Mouse (Mus musculus) limb, embryonic 12.5 days (tissue): ENCODE results near the gene Capza1. TPM values are rescaled to one million over a fixed set of nuclear protein-coding genes. Genes with fewer than 3 reads are reported as not detected.

Experiments
- polyA plus RNA-seq: library from polyadenylated mRNA; unstranded; fragments of >200 nt; fragmentation: Nextera tagmentation; extraction: Ambion mirVana; gene quantifications from 2 replicates; pipeline ENCODE4 v1.2.1, GENCODE M21; 2016

Capza1 gene
- polyA plus RNA-seq, 1 experiment from 2014 or later: 183 TPM

Other genes starting within 250 kb of the Capza1 start
- gene Slc16a1, start 225.8 kb downstream of the Capza1 start, polyA plus RNA-seq: 44.6 and 45.3 TPM in 2 replicates
- gene Ppm1j, start 83.4 kb downstream of the Capza1 start, polyA plus RNA-seq: 2.6 and 3.4 TPM in 2 replicates
- 0.24 and 0.85 TPM in 2 replicates for gene Fam19a3, start 82.7 kb downstream of the Capza1 start, polyA plus RNA-seq
- gene Rhoc, start 76.1 kb downstream of the Capza1 start, polyA plus RNA-seq: 152 and 154 TPM in 2 replicates
- gene Mov10, start 45.9 kb downstream of the Capza1 start, polyA plus RNA-seq: 73.8 and 77.2 TPM in 2 replicates
- 37.2 and 37.7 TPM in 2 replicates for gene St7l, start 500 bp downstream of the Capza1 start, polyA plus RNA-seq
- 0.69 and 0.70 TPM in 2 replicates for gene Wnt2b, start 97.4 kb upstream of the Capza1 start, polyA plus RNA-seq
- 43.6 and 46.2 TPM in 2 replicates for gene Cttnbp2nl, start 188.6 kb upstream of the Capza1 start, polyA plus RNA-seq
- not detected in 2 replicates for gene 4930564D02Rik, start 202.3 kb upstream of the Capza1 start, polyA plus RNA-seq